Comparison of ENCODE assay signal across 8 mouse cellular contexts in genomic region chr7:112663314-112663966, GRCm38 (mm10). TPM values are rescaled to one million over a fixed set of nuclear protein-coding genes. Genes with fewer than 3 reads are reported as not detected.
A peak's percentile ranks its signal among the peaks of the same experiment; 100 is the strongest.
DNase-seq lines count a peak whose midpoint lies in the region; ATAC-seq and TF ChIP-seq lines count a peak whose summit lies in the region.

No protein-coding gene starts in this region.

- H3K4me3 ChIP-seq in heart, embryonic 12.5 days, result peak overlapping the region; percentile 24
- H3K4me3 ChIP-seq in lung, adult 2 months (replicated peaks; ENCODE audit: extremely low read depth, low read depth, low read length), result no peak overlapping the region

- no peaks in the 10 kb centered on the region for H3K36me3 ChIP-seq in heart, embryonic 12.5 days

- no peaks in the 10 kb centered on the region; the same call in 1 of the 2 replicates for H3K9me3 ChIP-seq in heart, embryonic 12.5 days (replicated peaks)

- TF ChIP-seq CTCF in lung, adult 2 months (IDR thresholded peaks at IDR 0.05; ENCODE audit: insufficient read depth, low read length), result no peak

- WGBS in heart, embryonic 12.5 days, result 11% methylated on average over 6 of the region's 6 CpGs
- WGBS in lung, adult 2 months, result 41% methylated on average over 6 of the region's 6 CpGs

- peaks cover 51% of the 10 kb centered on the region for H3K4me1 ChIP-seq in heart, embryonic 12.5 days (replicated peaks)
- H3K4me1 ChIP-seq in lung, adult 2 months (ENCODE audit: control insufficient read depth, insufficient read depth, low read length), result peaks cover 5% of the 10 kb centered on the region; the same call in 1 of the 2 replicates

- peak overlapping the region; percentile 62 for H3K4me2 ChIP-seq in heart, embryonic 12.5 days

- peak; percentile 82 for DNase-seq in NIH3T3 (ENCODE audit: low read depth)
- DNase-seq in embryo, embryonic 10.5 days (ENCODE audit: low spot score), result peak; percentile 70
- DNase-seq in kidney, postnatal 14 days, result peak; percentile 67
- DNase-seq in lung, adult 2 months, result peak; percentile 39
- DNase-seq in right cerebral cortex, postnatal 10 days (ENCODE audit: low spot score in 2 of 2), result peak; percentile 52 to 70
- no peak for DNase-seq in spleen, postnatal 10 days (ENCODE audit: low spot score in 2 of 2)
- DNase-seq in cerebellum, adult 8-10 months, result no peak

- ATAC-seq in heart, embryonic 12.5 days (ENCODE audit: insufficient number of reproducible peaks, low FRiP score), result peak; percentile 20; the same call in 1 of the 2 replicates

- H3K27me3 ChIP-seq in heart, embryonic 12.5 days (replicated peaks), result no peaks in the 10 kb centered on the region

- no peak for TF ChIP-seq POLR2A in lung, adult 2 months (IDR thresholded peaks at IDR 0.05; ENCODE audit: borderline replicate concordance, extremely low read depth, low read depth, low read length)

- H3K9ac ChIP-seq in heart, embryonic 12.5 days, result peak overlapping the region; percentile 26; the same call in 1 of the 2 replicates

- H3K27ac ChIP-seq in heart, embryonic 12.5 days (ENCODE audit: poor library complexity, severe bottlenecking), result peak overlapping the region; percentile 93

RNA-seq across cellular contexts. Expression of gene Tead1, which starts 15.7 kb away (rescaled TPM):
- 33.9 and 36.4 TPM in 2 replicates for polyA plus RNA-seq in heart, embryonic 12.5 days (2016; fragmentation: Nextera tagmentation; extraction: Ambion mirVana)
- polyA plus RNA-seq in lung, adult 2 months (2012; rRNA removed), result 32.4 and 45.9 TPM in 2 replicates

Comparison
In these comparisons a context has a peak if more than half of its experiments do, and no peak if none do; other contexts are left out.
1. DNase-seq: peak in NIH3T3 (single experiment), embryo, embryonic 10.5 days (single experiment), kidney, postnatal 14 days (single experiment), lung, adult 2 months (single experiment) and right cerebral cortex, postnatal 10 days (2 of 2); none in spleen, postnatal 10 days (0 of 2) and cerebellum, adult 8-10 months (single experiment).